Mouse (Mus musculus): ENCODE data around the gene Ckmt2. TPM values are rescaled to one million over a fixed set of nuclear protein-coding genes. Genes with fewer than 3 reads are reported as not detected.

Ckmt2 gene
- total RNA-seq (2023) = not detected

DNA sequence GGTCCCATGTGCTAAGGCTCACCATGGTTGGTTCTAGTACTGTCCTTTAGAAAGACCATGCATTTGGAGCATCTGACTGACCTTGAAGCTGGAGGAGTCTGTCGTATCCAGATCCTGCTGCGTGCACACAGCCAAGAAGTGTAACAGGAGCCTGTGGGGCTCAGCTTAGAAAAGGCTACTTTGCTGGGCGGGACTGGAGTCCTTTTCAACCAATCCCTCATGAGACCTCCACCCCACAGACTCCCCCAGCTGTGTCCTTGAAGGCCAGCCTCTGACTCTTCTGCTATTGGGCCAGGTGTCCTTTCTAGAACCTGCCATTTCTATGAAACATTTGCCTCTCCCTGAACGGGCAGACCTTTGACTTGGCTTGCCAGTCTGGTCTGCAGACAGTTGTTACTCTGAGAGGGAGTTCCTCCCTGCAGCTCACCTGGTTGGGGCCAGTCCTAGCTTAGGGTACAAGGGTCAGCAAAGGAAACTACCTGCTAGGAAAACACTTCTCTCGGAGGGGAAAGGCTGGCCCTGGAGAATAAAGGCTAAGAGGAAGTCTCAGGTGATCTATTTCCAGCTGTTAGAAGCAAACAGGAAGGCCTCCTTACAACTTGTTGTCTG lies at the start of gene Ckmt2:
Gene Ckmt2 (minus strand): TSS at position 145 of the 609 bp plus-strand sequence.

DNA sequence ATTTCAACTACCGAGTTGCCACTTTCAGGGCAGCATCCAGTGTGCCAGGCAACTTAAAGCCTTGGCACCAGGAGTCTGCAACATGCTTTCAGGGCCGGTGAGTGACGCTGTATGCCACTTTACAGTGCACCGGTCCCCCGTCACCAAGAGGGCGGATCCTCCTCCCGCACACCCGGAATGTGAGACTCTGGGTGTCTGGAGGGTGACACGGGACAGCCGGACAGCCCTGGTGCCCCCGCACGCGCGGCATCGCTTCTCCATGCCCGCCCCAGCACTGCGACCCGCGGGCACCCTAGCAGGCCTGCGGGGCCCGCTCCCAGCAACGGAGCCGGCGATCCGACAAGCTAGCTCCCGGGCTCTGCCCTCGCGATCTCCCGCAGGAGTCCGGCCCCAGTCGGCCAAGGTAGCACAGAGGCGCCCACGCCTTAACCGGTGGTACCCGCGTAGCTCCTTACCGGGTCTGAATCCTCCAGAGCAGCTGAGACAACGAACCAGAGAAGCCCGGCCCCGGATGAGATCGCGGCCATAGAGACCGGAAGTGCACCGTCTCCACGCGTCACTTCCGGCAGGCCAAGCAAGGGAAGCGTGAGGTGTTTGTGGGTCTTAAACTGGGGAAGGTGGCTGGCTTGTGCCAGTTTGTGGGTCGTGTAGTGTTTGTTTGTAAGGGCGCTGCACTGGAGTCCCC lies 69.4 kb downstream of the Ckmt2 start, which contains the start of gene Zcchc9:
Gene Zcchc9 (minus strand): TSS at position 551 of the 685 bp plus-strand sequence.

Other genes with a start within 250 kb of the Ckmt2 start
- not detected for gene Acot12, start 135.4 kb downstream of the Ckmt2 start, total RNA-seq (2023)
- 10 to 100 TPM; 45.5 to 51.0 TPM for gene Zcchc9, start 69.2 kb downstream of the Ckmt2 start, total RNA-seq (2023)